Mouse (Mus musculus) CH12.LX (cell line): Measurements from ENCODE around the gene Prrt2. TPM values are rescaled to one million over a fixed set of nuclear protein-coding genes. Genes with fewer than 3 reads are reported as not detected.

Experiments
- DNase-seq: peaks from one replicate; pipeline ENCODE4 v3.0.0-alpha.2; 2013; ENCODE audit errors: extremely low read depth
- H3K27ac ChIP-seq: 2 replicates; pipeline ENCODE4 v1.5.1; 2012; ENCODE audit warnings: low read depth, mild to moderate bottlenecking, control low read depth, moderate library complexity; ENCODE audit not compliant: insufficient read depth
- H3K27me3 ChIP-seq: replicated peaks from 2 replicates; pipeline ENCODE3; 2012; ENCODE audit warnings: inconsistent platforms
- H3K36me3 ChIP-seq, 2 experiments: replicated peaks in 1 of 2; 2 replicates each; pipeline versions ENCODE3 to v1.6.1; 2012; ENCODE audit warnings: inconsistent platforms in 1 of 2, low read length in 1 of 2, mild to moderate bottlenecking in 1 of 2, mixed read lengths in 1 of 2, moderate library complexity in 1 of 2; ENCODE audit not compliant: control insufficient read depth in 1 of 2, insufficient read depth in 1 of 2
- H3K4me1 ChIP-seq, 2 experiments: 2 replicates each; pipeline ENCODE4 v1.6.1; 2012; ENCODE audit warnings: inconsistent platforms in 1 of 2, moderate library complexity in 1 of 2; ENCODE audit not compliant: insufficient read depth in 2 of 2, control insufficient read depth in 1 of 2
- H3K4me2 ChIP-seq: 2 replicates; pipeline ENCODE4 v1.6.1; 2012; ENCODE audit warnings: low read depth, mild to moderate bottlenecking, control low read depth; ENCODE audit not compliant: poor library complexity, insufficient read depth, severe bottlenecking
- H3K4me3 ChIP-seq, 3 experiments: fragments of 150-350 bp in 1 of 3; sonication (generic) in 1 of 3; replicated peaks in 1 of 3; 2 replicates each; pipeline versions ENCODE3 to v1.5.1; 2011 to 2012; ENCODE audit warnings: low read depth in 2 of 3, low read length in 2 of 3, mild to moderate bottlenecking in 2 of 3, moderate library complexity in 2 of 3, control low read depth in 1 of 3, improper control_type of control experiment in 1 of 3, inconsistent platforms in 1 of 3, mixed read lengths in 1 of 3; ENCODE audit not compliant: poor library complexity in 1 of 3
- H3K79me2 ChIP-seq: replicated peaks from 2 replicates; pipeline ENCODE4 v1.6.1; 2012; ENCODE audit warnings: mild to moderate bottlenecking, moderate library complexity; ENCODE audit not compliant: control insufficient read depth, poor library complexity, insufficient read depth, severe bottlenecking; ENCODE audit errors: extremely low read depth
- H3K9ac ChIP-seq: 2 replicates; pipeline ENCODE4 v1.6.1; 2012; ENCODE audit warnings: low read depth, mild to moderate bottlenecking, control low read depth, moderate library complexity; ENCODE audit not compliant: insufficient read depth
- H3K9me3 ChIP-seq: replicated peaks from 2 replicates; pipeline ENCODE3; 2012; ENCODE audit warnings: low read length, inconsistent platforms, mixed read lengths
- BHLHE40 ChIP-seq: IDR thresholded peaks from 2 replicates; pipeline ENCODE4 v1.6.1; 2011; ENCODE audit warnings: mild to moderate bottlenecking, low read depth, low read length, improper control_type of control experiment
- CHD1 ChIP-seq: IDR thresholded peaks from 2 replicates; pipeline ENCODE4 v1.6.1; 2012; ENCODE audit warnings: low read depth, low read length, improper control_type of control experiment, inconsistent platforms
- ELF1 ChIP-seq: IDR thresholded peaks from 2 replicates; pipeline ENCODE4 v1.6.1; 2014; ENCODE audit warnings: low read depth, mild to moderate bottlenecking, inconsistent platforms, low read length, improper control_type of control experiment
- EP300 ChIP-seq: IDR thresholded peaks from 2 replicates; pipeline ENCODE4 v1.6.1; 2011; ENCODE audit warnings: low read length, improper control_type of control experiment
- GABPA ChIP-seq: IDR thresholded peaks from 2 replicates; pipeline ENCODE4 v1.6.1; 2012; ENCODE audit warnings: low read depth, low read length, improper control_type of control experiment, inconsistent platforms; ENCODE audit not compliant: insufficient replicate concordance
- JUND ChIP-seq: conservative IDR thresholded peaks from 2 replicates; pipeline ENCODE4 v1.6.1; 2011; ENCODE audit warnings: low read depth, low read length, improper control_type of control experiment
- MEF2A ChIP-seq: IDR thresholded peaks from 2 replicates; pipeline ENCODE4 v1.6.1; 2014; ENCODE audit warnings: low read depth, mild to moderate bottlenecking, inconsistent platforms, low read length, improper control_type of control experiment, borderline replicate concordance
- MYC ChIP-seq: IDR thresholded peaks from 2 replicates; pipeline ENCODE4 v1.6.1; 2011; ENCODE audit warnings: low read depth, mild to moderate bottlenecking, improper control_type of control experiment, low read length
- POLR2A ChIP-seq: IDR thresholded peaks from 2 replicates; pipeline ENCODE4 v1.6.1; 2011; ENCODE audit warnings: low read depth, mild to moderate bottlenecking, improper control_type of control experiment, low read length
- POLR2AphosphoS2 ChIP-seq: IDR thresholded peaks from 2 replicates; pipeline ENCODE4 v1.6.1; 2011; ENCODE audit warnings: low read depth, low read length, improper control_type of control experiment
- TCF12 ChIP-seq: IDR thresholded peaks from 2 replicates; pipeline ENCODE4 v1.6.1; 2014; ENCODE audit warnings: low read depth, mild to moderate bottlenecking, inconsistent platforms, low read length, improper control_type of control experiment
- USF2 ChIP-seq: conservative IDR thresholded peaks from 2 replicates; pipeline ENCODE4 v1.6.1; 2011; ENCODE audit warnings: low read depth, low read length, improper control_type of control experiment
- ZMIZ1 ChIP-seq: IDR thresholded peaks from 2 replicates; pipeline ENCODE4 v1.6.1; 2012; ENCODE audit warnings: low read depth, mild to moderate bottlenecking, inconsistent platforms, low read length, improper control_type of control experiment
- ZNF384 ChIP-seq: IDR thresholded peaks from 2 replicates; pipeline ENCODE4 v1.6.1; 2012; ENCODE audit warnings: low read depth, low read length, improper control_type of control experiment, inconsistent platforms
- dilution Hi-C: fragments of 300-500 bp; cut with MboI; formaldehyde crosslinking; loops from 2 replicates; pipeline ENCODE4 v1.14.3; 2020; ENCODE audit warnings: low sequenced_read_pairs; ENCODE audit not compliant: extremely low pct_unique_long_range_greater_than_20kb, extremely low pct_ligation_motif_present
- in situ Hi-C: fragments of 300-500 bp; cut with MboI; formaldehyde crosslinking; loops from 3 replicates; pipeline ENCODE4 v1.14.3; 2019; ENCODE audit warnings: low sequenced_read_pairs, low pct_ligation_motif_present, low pct_unique_long_range_greater_than_20kb, mixed read lengths
- polyA plus RNA-seq: library from polyadenylated mRNA; unstranded; fragments of >175 nt; gene quantifications from 2 replicates; pipeline ENCODE4 v1.2.1, GENCODE M21; 2012; ENCODE audit warnings: low read depth; ENCODE audit not compliant: insufficient read length
- total RNA-seq, 2 experiments: library from RNA; depleted of rRNA; stranded (reverse); fragments of 300-350 nt in 1 of 2; fragments of >200 nt in 1 of 2; gene quantifications; 2 replicates each; pipeline ENCODE4 v1.2.3; 2012 to 2014

Gene Prrt2
- total and polyA plus RNA-seq, 3 experiments = 1.2 TPM; not detected in 2

GRCm38 (mm10) chr7:127011717-127012116 lies 9.3 kb downstream of the Prrt2 start:
- no peak for DNase-seq
- Histone ChIP-seq H3K4me2 (no peak overlapping the region), H3K79me2 (peaks cover 14% of the 10 kb centered on the region), H3K9me3 (no peaks in the 10 kb centered on the region), H3K36me3 (peaks cover 6 to 36% of the 10 kb centered on the region in 2 experiments), H3K9ac (no peak overlapping the region), H3K4me1 (peaks cover 40 to 79% of the 10 kb centered on the region in 2 experiments), H3K27me3 (no peaks in the 10 kb centered on the region), H3K27ac (no peak overlapping the region), H3K4me3 (no peak overlapping the region)
- dilution Hi-C loops = no loop called here
- in situ Hi-C loops = loop anchor here (10.0 kb wide), 1 partner anchor 307 kb away; the partner anchor contains the start of gene Coro1a
- TF ChIP-seq BHLHE40 = no peak
- TF ChIP-seq CHD1 = no peak
- TF ChIP-seq ELF1 = no peak

- DNase-seq = no peak
- peaks cover 6 to 36% of the 10 kb centered on the region in 2 experiments for H3K36me3 ChIP-seq
- in situ Hi-C loops (loop anchor here (10.0 kb wide), 1 partner anchor 306 kb away; the partner anchor contains the start of gene Coro1a), dilution Hi-C loops (no loop called here)
- TF ChIP-seq EP300 (no peak), TCF12 (no peak), MYC (no peak), ZMIZ1 (no peak), GABPA (no peak), JUND (no peak), POLR2AphosphoS2 (no peak), MEF2A (no peak), ZNF384 (no peak), POLR2A (no peak)
- H3K27ac ChIP-seq = no peak overlapping the region
- no peak overlapping the region for H3K9ac ChIP-seq
- H3K9me3 ChIP-seq = no peaks in the 10 kb centered on the region
- H3K4me1 ChIP-seq = peaks cover 40 to 85% of the 10 kb centered on the region in 2 experiments
- H3K4me2 ChIP-seq = no peak overlapping the region
- H3K4me3 ChIP-seq = no peak overlapping the region
- H3K27me3 ChIP-seq = no peaks in the 10 kb centered on the region
- peaks cover 14% of the 10 kb centered on the region for H3K79me2 ChIP-seq
Measured at GRCm38 (mm10) chr7:127011051-127011450, 10.0 kb downstream of the Prrt2 start.

- Histone ChIP-seq H3K36me3 (peaks cover 3 to 25% of the 10 kb centered on the region in 2 experiments), H3K9me3 (no peaks in the 10 kb centered on the region), H3K9ac (no peak overlapping the region), H3K27me3 (no peaks in the 10 kb centered on the region), H3K4me2 (no peak overlapping the region), H3K79me2 (peaks cover 14% of the 10 kb centered on the region), H3K27ac (peak overlapping the region; percentile 71), H3K4me1 (peaks cover 31 to 82% of the 10 kb centered on the region in 2 experiments), H3K4me3 (no peak overlapping the region)
- no peak for DNase-seq
- dilution Hi-C loops = no loop called here
- no peak for TF ChIP-seq USF2
- in situ Hi-C loops = loop anchor here (10.0 kb wide), 1 partner anchor 305 kb away; the partner anchor contains the start of gene Coro1a
Measured at GRCm38 (mm10) chr7:127009307-127010085, 11.5 kb downstream of the Prrt2 start.
